Mouse (Mus musculus): ENCODE results near the gene Pkdcc.

DNA sequence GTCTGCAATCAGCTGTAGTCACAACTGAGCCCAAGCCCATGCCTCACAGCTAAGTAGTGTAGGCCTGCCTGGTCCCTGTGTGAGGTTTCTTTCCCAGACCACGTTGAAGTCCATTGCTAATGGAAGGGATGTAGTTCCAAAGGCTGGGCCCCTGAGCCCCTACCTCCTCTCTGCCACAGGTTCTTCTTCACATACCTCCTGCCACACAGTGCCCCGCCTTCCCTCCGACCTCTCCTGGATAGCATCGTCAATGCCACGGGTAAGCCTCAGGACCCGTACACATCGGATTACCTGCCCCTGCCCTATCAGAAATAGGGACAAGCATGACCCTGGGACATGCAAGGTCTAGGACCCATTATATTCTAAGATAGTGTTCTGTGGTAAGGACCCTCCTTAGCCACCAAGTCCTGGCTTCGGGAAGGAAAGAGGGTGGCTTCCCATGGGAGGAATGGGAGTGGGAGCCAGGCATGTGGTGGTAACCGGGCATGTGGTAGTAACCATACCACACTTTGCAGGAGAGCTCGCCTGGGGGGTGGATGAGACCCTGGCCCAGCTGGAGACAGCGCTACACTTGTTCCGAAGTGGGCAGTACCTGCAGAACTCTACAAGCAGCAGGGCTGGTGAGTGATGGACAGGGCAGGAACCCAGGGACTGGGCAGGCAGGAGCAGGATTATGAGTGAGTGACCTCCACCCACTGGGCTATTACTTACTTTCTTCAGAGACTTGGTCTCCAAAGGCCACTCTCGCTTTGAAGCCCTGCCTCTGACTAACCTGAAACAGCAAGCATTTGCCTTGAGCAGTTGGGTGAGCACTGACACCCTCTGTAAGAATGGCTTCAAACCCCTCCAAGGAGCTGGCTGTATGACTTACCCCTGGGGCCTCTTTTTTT, 6.8 kb downstream of the Pkdcc start:
- TF ChIP-seq CTCF (IDR thresholded peaks at IDR 0.05; ENCODE audit: control insufficient read depth, insufficient read depth, low read length): no peak
- no peak for TF ChIP-seq POLR2A (IDR thresholded peaks at IDR 0.05; ENCODE audit: borderline replicate concordance, control insufficient read depth, low read depth, low read length)

Measured in bone marrow, adult 2 months (tissue).